Mouse (Mus musculus) lung, postnatal 14 days (tissue): ENCODE measurements around the gene Lsm14b.

ENCODE experiments used
- DNase-seq: peaks from one replicate; pipeline ENCODE4 v3.0.0; 2021

Lsm14b gene

DNA sequence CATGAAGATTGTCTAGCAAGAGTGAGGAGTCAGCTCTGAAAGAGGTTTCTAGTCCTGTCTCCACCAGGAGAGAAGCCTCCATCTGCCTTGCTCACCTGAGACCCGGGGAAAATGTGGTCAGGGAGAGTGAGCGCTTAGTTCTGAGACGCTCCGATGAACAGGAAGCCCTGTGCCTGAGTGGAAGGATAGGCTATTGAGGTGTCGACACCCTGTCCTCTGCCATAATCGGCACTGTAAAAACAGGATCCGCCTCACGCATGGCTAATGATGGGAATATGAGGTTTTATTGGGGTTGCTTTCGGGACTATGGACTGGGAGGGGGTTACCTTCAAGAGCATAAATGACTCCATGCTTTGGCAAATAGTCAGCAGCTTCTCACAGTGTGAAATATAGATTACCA, 6.2 kb upstream of the Lsm14b start:
- no peak for DNase-seq

DNA sequence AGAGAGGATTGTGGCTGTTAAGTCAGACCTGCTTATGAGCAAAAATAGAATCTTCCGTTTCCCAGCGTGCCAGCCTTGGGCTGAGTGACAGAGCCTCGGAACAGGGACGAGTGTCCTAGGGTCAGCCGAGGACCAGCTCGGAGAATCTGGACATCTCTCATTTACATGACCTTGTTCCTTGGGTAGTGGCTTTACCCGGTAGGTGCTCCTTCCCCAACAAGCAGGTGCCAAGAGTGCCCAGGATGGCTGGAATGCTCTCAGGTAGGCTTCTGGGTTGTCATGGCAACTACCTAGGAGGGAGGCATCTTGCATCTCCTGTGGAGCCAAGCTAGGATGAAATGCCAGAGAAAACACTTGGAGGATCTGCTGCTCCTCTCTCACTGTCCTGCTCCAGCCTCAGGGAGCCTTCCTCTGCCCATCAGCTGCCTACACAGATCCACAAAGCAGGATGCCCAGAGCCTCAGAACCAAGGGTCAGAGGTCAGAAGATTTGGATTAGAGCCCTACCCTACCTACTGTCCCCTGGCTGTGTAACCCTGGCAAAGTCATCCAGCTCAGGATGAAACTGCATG, 4.6 kb upstream of the Lsm14b start:
- DNase-seq, result no peak

- DNase-seq, result no peak
Measured at GRCm38 (mm10) chr2:180020919-180021318, 3.9 kb upstream of the Lsm14b start.

GRCm38 (mm10) chr2:180022751-180023150, 2.0 kb upstream of the Lsm14b start:
- no peak for DNase-seq

DNA sequence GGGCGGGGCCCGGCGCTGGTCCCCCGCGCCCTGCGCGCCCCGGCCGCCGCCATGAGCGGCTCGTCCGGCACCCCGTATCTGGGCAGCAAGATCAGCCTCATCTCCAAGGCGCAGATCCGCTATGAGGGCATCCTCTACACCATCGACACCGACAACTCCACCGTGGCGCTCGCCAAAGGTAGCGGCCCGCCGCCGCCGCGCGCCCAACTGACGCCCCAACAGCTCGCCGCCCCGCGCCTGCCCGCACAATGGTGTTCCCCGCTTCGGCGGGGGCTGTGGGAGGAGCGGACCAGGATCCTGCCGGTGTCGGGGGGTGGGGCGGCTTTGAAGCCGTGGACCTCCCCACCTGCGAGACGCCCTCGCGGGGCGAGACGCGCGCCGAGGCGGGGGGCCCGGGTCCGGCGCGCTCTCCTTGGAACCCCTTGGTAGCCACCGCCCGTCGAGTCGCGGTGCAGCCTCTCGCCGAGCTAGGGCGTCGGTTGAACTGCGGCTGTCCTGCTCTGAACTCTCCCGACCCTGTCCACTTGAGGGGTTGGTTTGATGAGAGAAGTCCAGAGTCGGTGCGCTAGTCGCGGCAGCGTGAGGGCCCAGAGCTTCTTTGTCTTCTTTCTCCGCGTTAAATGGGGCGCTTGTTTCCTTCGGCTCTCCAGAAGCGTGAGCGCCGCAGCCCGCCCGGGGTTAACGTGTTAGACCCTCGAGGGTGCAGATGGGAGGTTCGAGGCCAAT, 511 bp downstream of the Lsm14b start:
- peak; percentile 16 for DNase-seq

DNA sequence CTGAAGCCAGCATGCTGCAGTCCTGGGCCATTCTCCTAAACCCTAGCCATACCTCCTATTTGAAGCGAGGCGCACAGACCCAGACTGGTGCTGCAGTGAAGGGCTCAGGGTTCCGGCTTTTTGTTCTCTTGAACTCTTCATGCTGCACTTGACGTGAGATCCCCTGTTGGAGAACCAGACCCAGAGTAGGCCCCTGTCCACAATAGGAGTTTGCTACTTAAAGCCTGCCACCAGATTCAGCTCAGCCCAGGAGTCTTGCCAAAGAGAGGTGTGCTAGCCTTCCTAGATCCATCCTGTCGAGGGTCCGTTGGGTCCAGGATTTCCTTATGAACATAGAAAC, 1.0 kb downstream of the Lsm14b start:
- DNase-seq, result no peak

DNA sequence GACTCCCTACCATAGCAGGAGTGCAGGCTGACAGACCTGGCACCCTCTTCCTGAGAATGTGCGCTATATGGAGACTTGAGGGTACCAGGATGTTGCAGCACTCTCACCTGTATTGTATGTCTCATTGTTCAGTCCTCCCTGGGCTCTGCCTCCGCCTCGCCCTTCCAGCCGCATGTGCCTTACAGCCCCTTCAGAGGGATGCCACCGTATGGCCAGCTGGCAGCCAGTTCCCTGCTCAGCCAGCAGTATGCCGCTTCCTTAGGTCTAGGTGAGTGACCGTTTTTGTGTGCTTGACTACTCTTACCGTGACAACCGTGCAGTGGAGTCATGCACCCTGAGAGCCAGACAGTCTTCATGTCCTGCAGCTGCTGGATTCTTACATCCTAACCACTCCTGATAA, 3.0 kb downstream of the Lsm14b start:
- no peak for DNase-seq

DNA sequence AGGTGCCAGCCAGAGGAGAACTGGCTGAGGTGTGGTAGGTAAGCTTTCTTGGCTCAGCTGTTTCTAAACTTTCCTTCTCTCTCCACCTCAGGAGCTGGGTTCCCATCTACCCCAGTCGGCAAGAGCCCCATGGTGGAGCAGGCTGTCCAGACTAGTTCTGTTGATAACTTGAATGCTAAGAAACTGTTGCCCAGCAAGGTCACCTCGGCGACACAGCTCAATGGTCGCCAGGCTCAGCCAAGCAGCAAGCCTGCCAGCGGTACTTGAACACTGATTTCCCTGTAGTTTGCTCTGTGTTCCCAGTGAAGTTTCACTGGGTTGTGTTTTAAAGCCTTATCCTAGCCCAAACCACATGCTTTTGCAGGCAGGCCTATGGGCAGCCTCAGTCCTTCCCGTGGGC, 6.5 kb downstream of the Lsm14b start:
- DNase-seq, result no peak

GRCm38 (mm10) chr2:180032925-180033324, 8.1 kb downstream of the Lsm14b start:
- no peak for DNase-seq

GRCm38 (mm10) chr2:180033956-180034355, 9.2 kb downstream of the Lsm14b start:
- no peak for DNase-seq

- no peak for DNase-seq
Measured at GRCm38 (mm10) chr2:180034753-180035152, 10.0 kb downstream of the Lsm14b start.

DNA sequence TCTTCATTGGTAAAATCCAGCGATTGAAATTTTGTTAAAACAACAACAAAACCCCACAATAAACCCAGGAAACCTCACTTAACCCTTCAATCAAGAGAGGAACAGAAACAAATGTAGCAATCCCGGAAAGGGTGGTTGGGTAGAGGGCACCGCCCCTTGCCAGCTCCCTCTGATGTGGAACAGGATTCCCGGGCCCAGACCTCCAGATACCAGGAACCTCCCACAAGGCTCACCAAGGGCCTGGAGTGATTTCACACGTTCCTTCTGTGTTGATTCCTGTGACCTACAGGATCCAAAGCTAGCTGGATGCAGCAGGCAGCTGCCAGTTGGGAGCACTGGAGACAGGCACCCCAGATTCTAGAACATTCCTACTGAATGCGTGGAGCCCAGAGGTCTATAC, 15.6 kb downstream of the Lsm14b start:
- DNase-seq, result no peak

DNA sequence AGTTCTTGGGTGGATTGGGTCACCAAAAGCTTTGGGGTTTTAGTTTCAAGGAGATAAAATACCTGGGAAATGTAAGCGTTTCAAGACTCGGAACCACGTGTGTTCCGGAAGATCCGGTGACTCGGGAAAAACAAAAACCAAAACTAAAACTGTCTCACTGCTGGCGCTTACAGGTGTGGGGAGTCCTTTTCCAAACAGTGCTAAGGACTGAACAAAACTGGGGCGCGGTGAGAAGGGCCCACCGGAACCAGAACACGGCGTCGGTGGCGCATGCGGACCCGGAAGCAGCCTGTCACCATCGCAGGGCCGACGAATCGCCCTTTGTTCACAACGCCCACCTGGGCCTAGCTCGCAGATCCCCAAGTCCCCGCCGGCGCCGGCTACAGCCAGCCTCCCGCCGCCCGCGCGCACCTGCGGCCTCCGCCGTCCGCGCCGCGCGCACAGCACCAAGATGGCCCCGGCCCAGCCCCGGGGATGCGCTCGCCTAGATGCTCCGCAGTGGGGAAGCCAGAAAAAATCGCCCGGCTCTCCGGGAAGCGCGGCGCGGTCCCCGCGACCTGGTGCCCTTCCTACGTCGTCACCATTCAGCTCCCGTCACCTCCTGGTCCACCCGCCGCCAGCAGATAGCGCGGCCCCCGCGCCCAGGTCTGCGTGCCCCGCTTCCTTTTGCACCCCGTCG, 16.9 kb downstream of the Lsm14b start:
- DNase-seq, result peak; percentile 25

DNA sequence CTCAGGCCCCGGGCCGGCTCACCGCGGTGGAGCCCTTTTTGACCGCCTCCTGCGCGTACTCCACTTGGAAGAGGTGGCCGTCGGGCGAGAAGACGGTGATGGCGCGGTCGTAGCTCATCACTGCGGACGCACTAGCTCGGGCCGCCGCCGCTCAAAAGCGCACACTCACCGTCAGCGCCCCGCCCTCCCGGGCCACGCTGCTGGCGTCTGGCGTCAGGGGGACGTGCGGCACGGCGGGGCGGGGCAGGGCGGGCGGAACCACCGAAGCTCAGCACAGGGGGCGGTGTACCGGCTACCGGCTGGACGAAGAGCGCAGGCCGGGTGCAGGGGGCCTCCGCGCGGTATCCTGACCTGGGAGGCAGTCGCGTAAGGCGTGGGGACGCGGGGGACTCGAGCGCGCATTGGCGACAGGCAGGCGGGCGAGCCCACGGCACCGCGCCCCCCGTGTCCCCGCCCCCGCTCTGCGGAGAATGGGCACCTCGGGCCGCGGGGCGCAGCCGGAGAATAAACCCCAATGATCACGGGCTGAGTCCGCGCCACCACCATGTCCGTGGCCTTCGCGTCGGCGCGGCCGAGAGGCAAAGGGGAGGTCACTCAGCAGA, 17.6 kb downstream of the Lsm14b start, which contains the start of the genes Psma7 and Ss18l1:
TSS of gene Psma7 (minus strand) at position 178 of the 602 bp plus-strand sequence.
TSS of gene Ss18l1 (plus strand) at position 254 of the 602 bp plus-strand sequence.
- peak; percentile 90 for DNase-seq

- DNase-seq, result peak; percentile 51
Measured at GRCm38 (mm10) chr2:180042858-180043515, 18.2 kb downstream of the Lsm14b start.

DNA sequence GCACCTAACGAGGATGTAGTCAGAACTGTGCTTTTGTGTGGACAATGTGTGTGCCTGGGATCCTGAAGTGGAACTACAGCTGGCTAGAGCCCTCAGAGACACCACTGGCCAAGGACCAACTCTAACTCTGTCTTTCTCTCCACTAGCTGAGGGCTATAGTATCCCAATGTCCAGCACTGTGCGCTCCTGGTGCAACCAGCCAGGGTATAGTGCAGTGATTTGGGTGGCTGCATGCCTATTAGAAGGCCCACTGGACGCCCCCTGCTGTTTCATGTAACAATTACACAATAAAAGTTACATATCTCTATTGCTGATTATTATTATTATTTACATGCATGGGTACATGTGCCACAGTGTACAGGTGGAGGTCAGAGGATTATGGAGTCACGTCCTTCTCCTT, 20.5 kb downstream of the Lsm14b start:
- DNase-seq, result peak; percentile 67

DNA sequence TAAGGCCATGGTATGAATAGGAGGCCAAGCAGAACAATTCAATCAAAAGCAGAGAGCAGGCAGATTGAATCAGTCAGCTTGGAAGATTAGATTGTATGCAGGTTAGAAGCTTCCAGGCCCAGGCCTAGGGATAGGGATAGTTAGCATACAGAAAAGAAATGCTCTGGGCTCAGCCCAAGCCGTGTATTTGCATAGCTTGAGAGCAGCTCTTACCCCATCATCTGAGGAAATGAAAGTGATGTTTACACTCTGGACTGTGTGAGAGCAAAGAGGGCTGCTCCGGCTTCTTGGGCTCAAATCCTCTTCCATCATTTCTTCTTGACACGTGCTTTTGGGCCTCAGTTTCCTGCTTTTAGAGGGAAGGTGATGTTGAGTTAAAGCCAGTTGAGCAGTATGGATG, 22.8 kb downstream of the Lsm14b start:
- DNase-seq, result no peak

DNA sequence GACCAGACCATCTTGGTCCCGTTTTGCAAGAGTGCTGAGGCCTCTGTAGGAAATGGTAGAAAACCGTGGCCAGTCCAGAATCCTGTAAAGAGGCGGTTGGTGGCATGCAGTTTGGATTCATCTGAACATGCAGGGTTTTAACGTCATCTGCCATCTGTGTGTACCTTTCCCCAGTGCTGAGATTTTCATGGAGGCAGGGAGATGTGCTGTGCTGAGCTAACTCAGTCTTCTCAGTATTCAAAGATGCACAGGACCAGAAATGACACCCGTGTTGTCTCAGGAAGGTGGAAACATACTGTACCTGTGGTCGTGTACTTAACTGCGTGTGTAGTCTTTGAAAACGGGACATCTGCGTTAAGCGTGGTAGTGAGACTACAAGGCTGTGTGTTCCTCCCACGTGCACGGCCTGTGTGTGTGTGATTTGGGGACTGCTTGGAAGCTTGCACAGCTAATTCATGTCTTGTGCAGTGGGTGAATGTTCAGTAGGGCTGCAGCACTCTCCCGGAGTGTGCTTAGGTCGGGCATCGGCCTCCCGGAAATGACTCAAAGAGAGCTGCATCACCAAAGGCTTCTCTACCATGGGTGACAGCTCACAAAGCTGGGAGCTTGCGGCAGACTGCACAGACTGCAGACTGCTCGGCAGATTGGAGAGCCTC, 23.3 kb downstream of the Lsm14b start:
- no peak for DNase-seq

DNA sequence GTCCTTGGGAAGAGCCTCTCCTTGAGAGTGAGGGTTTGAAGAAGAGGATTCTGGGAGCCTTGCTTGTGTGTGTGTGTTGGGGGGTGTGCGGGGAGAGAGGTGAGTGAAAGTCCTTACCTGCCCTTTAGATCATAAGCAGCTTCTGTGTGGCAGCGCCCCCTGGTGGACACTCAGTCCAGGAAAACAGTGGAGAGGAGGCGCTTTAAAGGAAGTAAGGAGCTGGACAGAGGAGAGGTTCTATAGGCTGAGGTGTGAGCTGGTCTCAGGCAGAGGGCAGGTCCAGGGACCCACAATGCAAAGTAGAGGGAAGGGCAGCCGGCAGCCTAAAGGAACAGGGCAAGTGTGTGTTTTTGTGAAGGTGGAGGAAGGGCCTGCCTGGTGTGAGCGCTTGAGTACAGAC, 26.2 kb downstream of the Lsm14b start:
- DNase-seq, result peak; percentile 91

DNA sequence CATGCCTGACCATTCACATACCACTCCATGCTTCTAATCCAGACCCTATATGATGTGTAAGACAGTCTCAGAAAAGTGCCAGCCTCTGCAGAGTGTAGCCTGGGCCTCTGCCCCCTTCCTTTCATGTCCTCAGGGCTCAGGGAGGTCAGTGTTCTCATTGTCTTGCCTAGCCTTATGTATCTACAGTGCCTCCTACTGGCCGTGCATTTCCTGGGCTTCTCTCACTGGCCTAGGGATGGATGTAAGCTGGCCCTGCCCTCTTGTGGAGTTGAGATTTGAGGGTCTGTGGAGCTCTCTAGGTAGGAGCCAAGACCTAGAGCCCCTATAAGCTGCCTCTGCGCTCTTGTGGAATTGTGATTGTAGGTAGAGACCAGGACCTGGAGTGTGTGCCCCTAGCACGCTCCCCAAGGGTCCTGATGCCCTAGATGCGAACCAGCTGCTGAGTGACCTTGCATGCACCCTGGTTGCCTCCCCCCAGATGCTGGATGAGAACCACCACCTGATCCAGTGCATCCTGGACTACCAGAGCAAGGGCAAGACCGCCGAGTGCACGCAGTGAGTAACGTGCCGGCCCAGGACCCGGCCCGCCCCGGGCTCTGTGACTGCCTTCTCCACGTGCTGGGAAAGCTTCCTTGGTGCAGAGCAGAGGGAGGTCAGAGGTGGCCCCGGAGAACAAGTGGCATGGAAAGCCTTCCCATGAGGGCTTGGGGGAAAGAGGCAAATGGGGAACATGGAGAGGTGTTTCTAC, 27.4 kb downstream of the Lsm14b start:
- DNase-seq, result peak; percentile 44

- no peak for DNase-seq
Measured at GRCm38 (mm10) chr2:180053001-180053400, 28.2 kb downstream of the Lsm14b start.
